Mouse (Mus musculus) A20 (cell line): Measurements from ENCODE around the gene 2310057J18Rik.
A peak's percentile ranks its signal among the peaks of the same experiment; 100 is the strongest.
"Not testable (repeated sequence)": the region's sequence is repeated elsewhere in the genome, so short reads cannot be mapped to it uniquely, and the experiment has no call there.

Experiments
- DNase-seq: peaks from one replicate; pipeline ENCODE4 v3.0.0-alpha.2; 2011; ENCODE audit warnings: low read depth, low spot score

Gene 2310057J18Rik

DNA sequence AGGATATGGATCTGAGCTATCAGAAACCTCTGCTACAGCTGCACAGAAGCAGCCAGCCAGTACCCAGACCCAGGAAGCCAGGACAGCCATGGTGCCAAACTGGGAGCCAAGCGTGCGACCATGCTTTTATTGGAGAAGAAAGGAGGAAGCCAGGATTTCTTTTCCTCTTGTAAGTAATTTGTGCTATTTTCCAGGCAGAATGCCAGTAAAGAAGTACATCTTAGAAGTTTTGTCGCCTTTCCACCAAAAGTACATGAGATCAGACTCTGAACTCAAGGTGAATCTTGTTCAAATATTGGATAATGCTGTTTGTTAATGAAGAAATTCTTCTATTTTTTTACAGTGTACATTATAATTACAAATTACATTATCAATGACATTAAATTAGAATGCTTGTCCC, at the start of gene 2310057J18Rik:
Gene 2310057J18Rik, minus strand, starts transcription at position 101 of the 400 bp plus-strand sequence.
- DNase-seq = no peak

DNA sequence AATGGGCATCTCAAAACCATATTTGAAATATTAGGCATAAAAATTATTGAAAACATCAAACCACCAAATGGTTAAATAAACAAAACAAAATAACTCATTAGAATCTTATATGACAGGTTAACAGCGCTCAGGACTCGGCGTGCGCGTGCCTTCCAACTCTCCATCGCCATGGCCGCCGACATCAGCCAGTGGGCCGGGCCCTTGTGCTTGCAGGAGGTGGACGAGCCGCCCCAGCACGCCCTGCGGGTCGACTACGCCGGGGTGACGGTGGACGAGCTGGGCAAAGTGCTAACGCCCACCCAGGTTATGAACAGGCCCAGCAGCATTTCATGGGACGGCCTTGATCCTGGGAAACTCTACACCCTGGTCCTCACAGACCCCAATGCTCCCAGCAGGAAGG, 43.9 kb upstream of the 2310057J18Rik start:
- not testable (repeated sequence) for DNase-seq

GRCm38 (mm10) chr10:29019496-29020270, 33.6 kb upstream of the 2310057J18Rik start:
- DNase-seq = no peak

- DNase-seq = no peak
These were observed 11.7 kb upstream of the 2310057J18Rik start for GRCm38 (mm10) chr10:28997776-28998175.

- DNase-seq = no peak
These were observed 2.9 kb upstream of the 2310057J18Rik start for GRCm38 (mm10) chr10:28988990-28989389.

- no peak for DNase-seq
These were observed 17.9 kb downstream of the 2310057J18Rik start for GRCm38 (mm10) chr10:28968189-28968588.

DNA sequence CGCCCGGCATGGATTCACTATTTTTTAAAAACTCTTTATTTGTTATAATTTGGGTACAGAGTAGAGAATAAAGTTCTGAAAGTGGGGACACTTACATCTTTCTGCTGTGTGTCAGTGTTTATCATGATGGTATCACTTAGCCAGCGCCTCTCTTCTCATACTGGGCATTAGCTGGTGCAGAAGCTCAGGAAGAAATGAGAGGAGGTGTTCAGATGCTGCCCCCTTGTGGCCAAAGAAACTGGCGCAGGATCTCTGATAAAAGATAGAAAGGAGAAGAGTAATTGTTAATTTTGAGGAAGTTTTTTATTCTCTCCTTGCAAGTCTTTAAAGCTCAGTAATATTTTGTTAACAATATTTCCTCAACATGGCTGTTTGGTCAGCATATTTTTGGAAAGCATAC, 31.0 kb downstream of the 2310057J18Rik start:
- peak; percentile 41 for DNase-seq

GRCm38 (mm10) chr10:28954515-28954914, 31.6 kb downstream of the 2310057J18Rik start:
- DNase-seq = peak; percentile 6
